Mouse (Mus musculus): Measurements from ENCODE around the gene Fam117a. TPM values are rescaled to one million over a fixed set of nuclear protein-coding genes. Genes with fewer than 3 reads are reported as not detected.

Gene Fam117a
- total RNA-seq, 1 experiment, result 26.2 TPM

DNA sequence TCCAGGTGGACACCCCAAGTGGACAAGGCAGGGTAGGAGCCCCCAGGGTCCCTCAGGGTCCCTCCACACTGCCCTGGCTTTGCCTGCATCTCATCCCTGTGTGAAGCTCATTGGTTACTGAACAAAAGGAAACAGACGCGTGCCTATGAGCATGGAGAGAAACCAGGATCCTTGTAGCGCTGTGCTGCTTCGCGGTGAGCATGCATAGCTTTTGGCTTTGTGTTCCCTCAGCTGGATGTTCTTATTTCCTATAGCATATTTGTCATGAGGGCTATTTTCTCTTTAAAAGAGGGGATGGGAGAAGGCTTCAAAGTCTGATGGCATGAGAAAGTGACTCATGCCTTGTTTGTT lies 18.8 kb downstream of the Fam117a start:
- Histone ChIP-seq H3K27ac (ENCODE audit: insufficient read depth, low read depth, low read length, poor library complexity, severe bottlenecking) (no peak overlapping the region), H3K4me3 (ENCODE audit: insufficient read depth in 1 of 2, low read depth in 1 of 2, low read length in 2 of 2, poor library complexity in 1 of 2, severe bottlenecking in 1 of 2) (no peak overlapping the region), H3K36me3 (ENCODE audit: control insufficient read depth, insufficient read depth, low read length, poor library complexity, severe bottlenecking) (peaks cover 14% of the 10 kb centered on the region; the same call in 1 of the 2 replicates), H3K9ac (ENCODE audit: insufficient read depth, low read depth, low read length, poor library complexity, severe bottlenecking) (no peak overlapping the region), H3K9me3 (ENCODE audit: control insufficient read depth, insufficient read depth, low read depth, low read length) (no peaks in the 10 kb centered on the region), H3K4me1 (ENCODE audit: control insufficient read depth in 2 of 2, insufficient read depth in 2 of 2, low read length in 2 of 2, poor library complexity in 1 of 2) (peaks cover 4 to 6% of the 10 kb centered on the region in 2 experiments; a peak in 1 of 4 replicates)
- in situ Hi-C loops (cut with MboI; ENCODE audit: low sequenced_read_pairs in 2 of 2, unreplicated experiment in 2 of 2), result no loop called here
- no peak for TF ChIP-seq HCFC1 (IDR thresholded peaks at IDR 0.05; ENCODE audit: borderline replicate concordance, insufficient read depth, low read length)
- no peak for DNase-seq (ENCODE audit: low read depth, low spot score)

DNA sequence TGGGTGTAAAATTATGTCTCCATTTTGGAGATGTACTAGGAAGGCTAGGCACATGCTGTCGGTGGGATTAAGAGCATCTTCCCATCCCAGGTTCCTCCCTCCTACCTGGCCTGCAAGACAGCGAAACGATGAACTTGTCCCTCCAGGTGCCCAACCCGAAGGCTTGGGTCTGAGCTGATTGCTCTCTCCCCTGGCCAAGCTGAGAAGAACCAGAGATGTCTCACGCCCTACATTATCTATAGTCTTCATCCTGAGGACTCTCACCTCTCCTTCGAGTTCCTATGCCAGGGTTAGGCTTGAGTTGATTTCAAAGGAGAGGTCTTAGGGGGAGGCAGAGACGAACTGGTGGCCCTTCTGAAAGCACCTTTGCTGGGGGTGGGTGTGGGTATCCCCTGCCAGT lies 19.2 kb downstream of the Fam117a start:
- H3K27ac ChIP-seq (ENCODE audit: insufficient read depth, low read depth, low read length, poor library complexity, severe bottlenecking), result no peak overlapping the region
- in situ Hi-C loops (cut with MboI; ENCODE audit: low sequenced_read_pairs in 2 of 2, unreplicated experiment in 2 of 2), result no loop called here
- H3K4me1 ChIP-seq (ENCODE audit: control insufficient read depth in 2 of 2, insufficient read depth in 2 of 2, low read length in 2 of 2, poor library complexity in 1 of 2), result peaks cover 4 to 6% of the 10 kb centered on the region in 2 experiments; a peak in 1 of 4 replicates
- no peak overlapping the region for H3K9ac ChIP-seq (ENCODE audit: insufficient read depth, low read depth, low read length, poor library complexity, severe bottlenecking)
- no peak for DNase-seq (ENCODE audit: low read depth, low spot score)
- no peak overlapping the region for H3K4me3 ChIP-seq (ENCODE audit: insufficient read depth in 1 of 2, low read depth in 1 of 2, low read length in 2 of 2, poor library complexity in 1 of 2, severe bottlenecking in 1 of 2)
- TF ChIP-seq MAFK (IDR thresholded peaks at IDR 0.05; ENCODE audit: insufficient read depth, low read depth, low read length), result no peak
- TF ChIP-seq HCFC1 (IDR thresholded peaks at IDR 0.05; ENCODE audit: borderline replicate concordance, insufficient read depth, low read length), result no peak
- TF ChIP-seq CHD2 (IDR thresholded peaks at IDR 0.05; ENCODE audit: low read depth, low read length), result no peak
- TF ChIP-seq ZNF384 (IDR thresholded peaks at IDR 0.05; ENCODE audit: low read depth, low read length), result no peak
- TF ChIP-seq ZC3H11A (IDR thresholded peaks at IDR 0.05; ENCODE audit: borderline replicate concordance, low read depth, low read length), result no peak
- peaks cover 11% of the 10 kb centered on the region; the same call in 1 of the 2 replicates for H3K36me3 ChIP-seq (ENCODE audit: control insufficient read depth, insufficient read depth, low read length, poor library complexity, severe bottlenecking)
- no peaks in the 10 kb centered on the region for H3K9me3 ChIP-seq (ENCODE audit: control insufficient read depth, insufficient read depth, low read depth, low read length)

DNA sequence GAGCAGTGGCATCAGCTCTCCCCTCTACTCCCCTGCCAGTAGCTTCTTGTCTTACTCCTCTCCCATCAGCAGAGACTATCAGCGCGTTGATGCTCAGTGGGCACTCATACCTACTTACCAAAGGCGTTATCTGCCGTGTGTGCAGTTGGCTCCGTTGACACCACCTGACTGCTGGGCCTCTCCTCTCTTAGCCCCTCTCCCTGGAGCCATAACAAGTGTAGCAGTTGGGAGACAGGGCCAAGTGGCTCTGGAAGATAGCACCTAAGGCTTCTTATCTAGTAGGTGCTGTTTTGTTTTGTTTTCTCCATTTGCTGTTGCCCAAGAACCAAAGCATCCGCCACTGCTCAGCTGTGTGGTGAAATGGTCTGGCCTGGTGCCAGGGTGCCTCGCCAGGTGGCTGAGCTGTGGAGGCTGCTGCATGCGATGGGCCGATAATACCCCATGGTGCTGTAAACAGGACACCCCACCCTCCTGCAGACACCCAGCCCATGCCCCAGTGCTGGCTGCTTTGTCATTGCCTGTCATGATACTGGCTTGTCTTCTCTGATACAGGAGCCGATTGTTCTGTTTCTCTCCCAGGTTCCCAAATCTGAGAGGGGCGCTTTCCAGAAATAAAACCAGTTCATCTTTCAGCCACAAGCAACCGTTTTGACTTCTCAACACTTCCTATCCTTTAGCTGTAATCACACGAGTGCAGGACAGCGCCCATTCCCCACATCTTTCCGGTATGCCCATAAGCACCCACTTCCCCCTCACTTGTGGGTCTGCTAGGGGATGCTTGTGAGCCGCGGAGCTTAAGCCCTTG lies 19.9 kb downstream of the Fam117a start:
- peaks cover 4 to 6% of the 10 kb centered on the region in 2 experiments; a peak in 1 of 4 replicates for H3K4me1 ChIP-seq (ENCODE audit: control insufficient read depth in 2 of 2, insufficient read depth in 2 of 2, low read length in 2 of 2, poor library complexity in 1 of 2)
- no peak overlapping the region for H3K9ac ChIP-seq (ENCODE audit: insufficient read depth, low read depth, low read length, poor library complexity, severe bottlenecking)
- no peak overlapping the region for H3K27ac ChIP-seq (ENCODE audit: insufficient read depth, low read depth, low read length, poor library complexity, severe bottlenecking)
- no peak for DNase-seq (ENCODE audit: low read depth, low spot score)
- no peaks in the 10 kb centered on the region for H3K9me3 ChIP-seq (ENCODE audit: control insufficient read depth, insufficient read depth, low read depth, low read length)
- peaks cover 11% of the 10 kb centered on the region; the same call in 1 of the 2 replicates for H3K36me3 ChIP-seq (ENCODE audit: control insufficient read depth, insufficient read depth, low read length, poor library complexity, severe bottlenecking)
- in situ Hi-C loops (cut with MboI; ENCODE audit: low sequenced_read_pairs in 2 of 2, unreplicated experiment in 2 of 2), result no loop called here
- no peak overlapping the region for H3K4me3 ChIP-seq (ENCODE audit: insufficient read depth in 1 of 2, low read depth in 1 of 2, low read length in 2 of 2, poor library complexity in 1 of 2, severe bottlenecking in 1 of 2)
- TF ChIP-seq HCFC1 (IDR thresholded peaks at IDR 0.05; ENCODE audit: borderline replicate concordance, insufficient read depth, low read length) (no peak), ZC3H11A (IDR thresholded peaks at IDR 0.05; ENCODE audit: borderline replicate concordance, low read depth, low read length) (no peak), ZNF384 (IDR thresholded peaks at IDR 0.05; ENCODE audit: low read depth, low read length) (no peak), MAFK (IDR thresholded peaks at IDR 0.05; ENCODE audit: insufficient read depth, low read depth, low read length) (no peak), CHD2 (IDR thresholded peaks at IDR 0.05; ENCODE audit: low read depth, low read length) (no peak)

DNA sequence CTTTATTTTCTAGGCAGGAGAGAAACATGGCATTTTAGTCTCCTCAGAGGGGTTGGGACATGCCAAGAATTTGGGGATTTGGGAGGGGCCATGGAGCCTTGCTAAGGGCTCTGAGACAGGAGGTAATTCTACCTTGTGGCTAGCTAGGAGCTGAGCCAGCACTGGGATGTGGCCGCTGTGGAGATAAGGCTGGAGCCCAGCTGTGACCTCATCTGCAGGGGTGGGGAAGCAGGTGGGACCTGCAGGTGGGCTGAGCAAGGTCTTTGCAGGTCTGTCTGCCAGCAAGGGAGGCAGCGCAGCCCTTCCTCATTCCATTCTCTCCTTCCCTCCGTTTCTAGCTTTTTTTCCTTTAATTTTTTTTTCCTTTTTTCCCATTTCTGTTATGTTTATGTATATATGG lies 21.4 kb downstream of the Fam117a start:
- H3K27ac ChIP-seq (ENCODE audit: insufficient read depth, low read depth, low read length, poor library complexity, severe bottlenecking), result no peak overlapping the region
- H3K9ac ChIP-seq (ENCODE audit: insufficient read depth, low read depth, low read length, poor library complexity, severe bottlenecking), result no peak overlapping the region
- no peaks in the 10 kb centered on the region for H3K9me3 ChIP-seq (ENCODE audit: control insufficient read depth, insufficient read depth, low read depth, low read length)
- peaks cover 4 to 6% of the 10 kb centered on the region in 2 experiments; a peak in 1 of 4 replicates for H3K4me1 ChIP-seq (ENCODE audit: control insufficient read depth in 2 of 2, insufficient read depth in 2 of 2, low read length in 2 of 2, poor library complexity in 1 of 2)
- TF ChIP-seq MAFK (IDR thresholded peaks at IDR 0.05; ENCODE audit: insufficient read depth, low read depth, low read length), result no peak
- no peak for TF ChIP-seq HCFC1 (IDR thresholded peaks at IDR 0.05; ENCODE audit: borderline replicate concordance, insufficient read depth, low read length)
- no peak for TF ChIP-seq ZNF384 (IDR thresholded peaks at IDR 0.05; ENCODE audit: low read depth, low read length)
- TF ChIP-seq CHD2 (IDR thresholded peaks at IDR 0.05; ENCODE audit: low read depth, low read length), result no peak
- no peak for TF ChIP-seq ZC3H11A (IDR thresholded peaks at IDR 0.05; ENCODE audit: borderline replicate concordance, low read depth, low read length)
- DNase-seq (ENCODE audit: low read depth, low spot score), result no peak
- no peak overlapping the region for H3K4me3 ChIP-seq (ENCODE audit: insufficient read depth in 1 of 2, low read depth in 1 of 2, low read length in 2 of 2, poor library complexity in 1 of 2, severe bottlenecking in 1 of 2)
- in situ Hi-C loops (cut with MboI; ENCODE audit: low sequenced_read_pairs in 2 of 2, unreplicated experiment in 2 of 2), result no loop called here
- H3K36me3 ChIP-seq (ENCODE audit: control insufficient read depth, insufficient read depth, low read length, poor library complexity, severe bottlenecking), result peaks cover 11% of the 10 kb centered on the region; the same call in 1 of the 2 replicates

Data from ES-E14 (cell line).